Mouse (Mus musculus) CH12.LX (cell line): Measurements from ENCODE around the gene Ints1.

ENCODE experiments used
- CTCF ChIP-seq, 2 experiments: IDR thresholded peaks in 1 of 2; conservative IDR thresholded peaks in 1 of 2; 2 replicates each; pipeline ENCODE4 v1.5.1; 2011 to 2012; ENCODE audit warnings: low read depth in 2 of 2, low read length in 2 of 2, improper control_type of control experiment in 1 of 2, inconsistent platforms in 1 of 2, mild to moderate bottlenecking in 1 of 2, moderate library complexity in 1 of 2
- EP300 ChIP-seq: IDR thresholded peaks from 2 replicates; pipeline ENCODE4 v1.6.1; 2011; ENCODE audit warnings: low read length, improper control_type of control experiment
- ETS1 ChIP-seq: conservative IDR thresholded peaks from 2 replicates; pipeline ENCODE4 v1.6.1; 2012; ENCODE audit warnings: low read depth, mild to moderate bottlenecking, inconsistent platforms, low read length, improper control_type of control experiment, moderate library complexity
- MAX ChIP-seq: IDR thresholded peaks from 2 replicates; pipeline ENCODE4 v1.6.1; 2011; ENCODE audit warnings: low read length, improper control_type of control experiment
- POLR2A ChIP-seq: IDR thresholded peaks from 2 replicates; pipeline ENCODE4 v1.6.1; 2011; ENCODE audit warnings: low read depth, mild to moderate bottlenecking, improper control_type of control experiment, low read length

DNA sequence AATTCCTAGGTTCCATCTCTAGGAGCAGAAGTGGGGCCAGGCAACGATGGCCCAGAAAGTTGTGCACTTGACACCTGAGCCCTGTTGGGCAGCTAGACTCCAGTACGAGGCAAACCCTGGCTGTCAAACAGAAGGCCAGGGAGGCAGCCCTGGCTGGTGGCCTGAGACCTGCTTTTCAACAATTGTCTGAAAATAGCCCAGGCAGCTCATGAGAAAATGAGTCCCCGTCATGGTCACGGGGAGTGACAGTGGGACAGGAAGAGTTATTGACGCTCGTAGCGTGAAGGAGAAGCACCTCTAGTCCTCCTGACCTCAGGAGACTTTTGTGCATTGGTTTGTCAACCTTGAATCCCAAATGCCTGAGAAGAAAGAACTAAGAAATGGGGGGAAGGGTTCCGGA lies 5.9 kb upstream of the Ints1 start:
- no peak for TF ChIP-seq CTCF (conservative IDR thresholded peaks at IDR 0.05 in 1 of 2, IDR thresholded peaks at IDR 0.05 in 1 of 2; ENCODE audit: low read depth in 2 of 2, low read length in 2 of 2)
- TF ChIP-seq ETS1 = no peak
- TF ChIP-seq POLR2A = no peak
- TF ChIP-seq MAX = no peak
- no peak for TF ChIP-seq EP300
